Mouse (Mus musculus) mouse trophoblast stem cell (cell line): ENCODE measurements around the gene Glcci1.

Experiments
- in situ Hi-C, 2 experiments: fragments of 300-500 bp; cut with MseI, MboI; formaldehyde crosslinking; loops; 2 replicates in 1 of 2; 3 replicates in 1 of 2; pipeline ENCODE4 v1.15.1; 2025

Gene Glcci1

GRCm38 (mm10) chr6:8509551-8509950, at the start of gene Glcci1:
Gene Glcci1 (plus strand): TSS chr6:8509600.
- in situ Hi-C loops = no loop called here

DNA sequence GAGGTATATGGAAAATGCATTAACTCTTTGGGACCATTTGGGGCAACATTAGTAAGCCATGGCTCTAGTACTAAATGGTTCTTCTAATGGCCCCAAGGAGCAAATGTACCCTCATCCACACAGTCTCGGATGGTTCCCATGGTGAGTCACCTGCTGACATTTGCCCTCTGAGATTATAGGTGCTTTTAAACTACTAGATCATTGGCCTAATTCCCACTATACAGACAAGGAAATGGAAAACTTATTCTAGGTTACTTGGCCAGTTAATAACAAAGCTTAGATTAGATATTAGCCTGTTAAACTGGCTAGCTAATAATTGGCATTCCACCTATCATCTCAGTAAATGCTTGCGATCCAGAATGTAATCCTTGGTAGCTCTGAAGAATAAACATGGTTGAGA, 47.0 kb upstream of the Glcci1 start:
- in situ Hi-C loops = no loop called here

DNA sequence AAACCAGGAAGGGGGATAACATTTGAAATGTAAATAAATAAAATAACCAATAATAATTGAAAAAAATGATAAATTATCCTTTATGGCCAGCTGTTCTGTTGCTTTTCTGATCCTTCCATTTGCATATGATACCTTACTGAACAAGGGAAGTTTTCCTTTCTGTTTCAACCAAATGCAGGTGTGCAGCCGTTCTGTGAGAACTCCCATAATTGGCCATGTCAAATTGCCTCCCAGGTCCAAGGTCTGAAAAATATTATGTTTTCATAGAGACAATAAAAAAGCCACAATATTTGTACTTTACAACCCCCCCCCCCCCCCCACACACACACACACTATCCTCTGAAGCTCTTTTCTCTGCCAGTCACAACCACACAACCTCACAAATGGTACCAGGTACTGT, 44.0 kb upstream of the Glcci1 start:
- in situ Hi-C loops = no loop called here

DNA sequence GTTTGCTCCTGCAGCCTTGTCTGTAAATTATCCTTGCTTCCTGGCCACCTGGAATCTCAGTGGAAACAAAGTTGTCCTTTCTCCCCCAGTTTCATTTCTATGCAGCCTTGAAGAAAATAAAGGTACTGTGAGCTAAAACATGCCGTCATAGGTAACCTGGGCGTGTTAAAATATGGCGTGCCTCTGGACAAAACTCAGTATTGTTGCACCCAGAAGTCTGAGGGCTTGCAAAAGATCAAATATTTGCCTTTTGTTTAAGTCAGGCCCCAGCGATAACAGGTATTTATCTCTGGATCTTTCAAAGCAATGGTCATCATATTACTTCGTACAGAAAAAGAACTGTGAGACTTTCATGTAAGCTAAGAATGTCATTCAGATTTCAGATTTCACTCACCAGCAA, 43.4 kb upstream of the Glcci1 start:
- in situ Hi-C loops = no loop called here

GRCm38 (mm10) chr6:8467667-8468337, 41.6 kb upstream of the Glcci1 start:
- in situ Hi-C loops = no loop called here

DNA sequence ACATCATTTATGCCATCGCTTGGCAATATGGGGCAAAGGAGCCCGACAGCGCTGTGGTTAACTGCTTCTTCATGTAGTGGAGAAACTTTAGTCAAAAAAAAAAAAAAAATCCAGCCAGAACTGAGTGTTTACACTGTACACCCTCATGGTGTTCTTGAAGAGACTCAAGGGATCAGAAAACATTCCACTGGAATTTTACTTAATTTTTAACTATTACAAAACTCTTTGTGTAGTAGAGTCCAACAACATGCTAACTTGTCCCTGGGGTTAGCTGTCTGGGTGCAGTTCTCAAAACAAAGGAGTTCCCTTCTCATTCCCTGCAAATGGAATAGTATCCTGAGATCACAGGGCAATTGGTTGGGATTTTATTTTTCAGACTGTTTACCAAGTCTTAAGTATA, 39.5 kb upstream of the Glcci1 start:
- in situ Hi-C loops = no loop called here

DNA sequence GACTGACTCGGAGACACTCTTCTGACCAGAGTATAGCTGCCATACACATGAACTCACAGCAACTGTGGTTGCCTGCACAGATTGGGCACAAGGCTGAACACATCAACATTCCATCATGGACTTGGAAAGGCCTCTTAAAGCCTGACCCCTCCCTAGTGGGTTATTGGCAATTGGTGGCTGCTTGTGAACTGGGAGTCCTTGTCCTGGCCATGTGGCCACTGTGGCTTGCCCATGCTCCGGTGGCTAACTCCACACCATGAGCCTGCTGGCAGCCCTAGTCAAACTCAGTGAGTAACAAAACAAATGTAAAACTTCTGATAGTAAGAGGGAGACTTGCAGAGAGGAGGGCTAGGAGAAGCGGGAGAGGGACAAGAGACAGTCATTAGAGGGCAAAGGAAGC, 37.3 kb upstream of the Glcci1 start:
- in situ Hi-C loops = no loop called here

GRCm38 (mm10) chr6:8472915-8473314, 36.5 kb upstream of the Glcci1 start:
- in situ Hi-C loops = no loop called here

DNA sequence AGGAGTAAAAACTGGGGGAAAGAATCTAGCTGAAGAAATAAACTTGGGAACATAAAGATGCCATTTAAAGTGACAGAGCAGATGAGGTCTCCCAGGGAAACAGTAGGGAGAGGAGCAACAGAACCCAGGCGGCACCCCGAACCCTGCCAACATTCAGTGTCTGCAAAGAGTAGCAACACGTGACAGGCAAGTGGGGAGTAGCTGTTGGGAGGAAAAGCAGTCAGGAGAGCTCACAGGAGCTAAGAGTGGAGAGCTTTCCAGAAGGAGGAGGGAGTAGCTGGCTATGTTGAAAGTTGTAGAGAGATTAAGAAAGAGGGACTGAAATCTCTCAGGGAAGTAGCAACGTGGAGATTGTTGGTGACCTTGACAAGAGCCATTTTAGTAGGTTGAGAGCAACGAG, 35.9 kb upstream of the Glcci1 start:
- in situ Hi-C loops = no loop called here

- in situ Hi-C loops = no loop called here
These were observed 35.1 kb upstream of the Glcci1 start for GRCm38 (mm10) chr6:8474316-8474715.

- in situ Hi-C loops = no loop called here
These were observed 34.6 kb upstream of the Glcci1 start for GRCm38 (mm10) chr6:8474820-8475219.

DNA sequence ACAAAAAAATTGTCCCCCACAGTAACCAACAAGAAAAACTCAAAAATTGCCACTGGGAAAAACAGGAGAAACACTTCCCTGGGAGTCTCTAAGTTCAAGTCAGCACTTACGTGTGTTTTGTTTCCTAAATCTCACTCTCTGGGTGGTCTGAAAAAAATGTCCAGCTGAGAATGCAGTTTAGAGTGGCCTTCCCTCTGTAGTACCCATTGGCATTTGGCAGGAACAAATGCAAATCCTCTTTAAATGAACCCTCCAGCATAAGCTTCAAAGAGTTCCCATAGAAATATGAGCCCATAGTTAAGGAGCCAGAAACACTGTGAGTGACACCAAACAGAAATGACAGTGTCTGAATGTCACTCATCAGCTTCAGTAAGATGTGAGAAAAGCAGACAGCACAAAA, 30.2 kb upstream of the Glcci1 start:
- in situ Hi-C loops = no loop called here

GRCm38 (mm10) chr6:8484437-8485275, 24.7 kb upstream of the Glcci1 start:
- in situ Hi-C loops = no loop called here

GRCm38 (mm10) chr6:8485414-8486175, 23.8 kb upstream of the Glcci1 start:
- in situ Hi-C loops = no loop called here

DNA sequence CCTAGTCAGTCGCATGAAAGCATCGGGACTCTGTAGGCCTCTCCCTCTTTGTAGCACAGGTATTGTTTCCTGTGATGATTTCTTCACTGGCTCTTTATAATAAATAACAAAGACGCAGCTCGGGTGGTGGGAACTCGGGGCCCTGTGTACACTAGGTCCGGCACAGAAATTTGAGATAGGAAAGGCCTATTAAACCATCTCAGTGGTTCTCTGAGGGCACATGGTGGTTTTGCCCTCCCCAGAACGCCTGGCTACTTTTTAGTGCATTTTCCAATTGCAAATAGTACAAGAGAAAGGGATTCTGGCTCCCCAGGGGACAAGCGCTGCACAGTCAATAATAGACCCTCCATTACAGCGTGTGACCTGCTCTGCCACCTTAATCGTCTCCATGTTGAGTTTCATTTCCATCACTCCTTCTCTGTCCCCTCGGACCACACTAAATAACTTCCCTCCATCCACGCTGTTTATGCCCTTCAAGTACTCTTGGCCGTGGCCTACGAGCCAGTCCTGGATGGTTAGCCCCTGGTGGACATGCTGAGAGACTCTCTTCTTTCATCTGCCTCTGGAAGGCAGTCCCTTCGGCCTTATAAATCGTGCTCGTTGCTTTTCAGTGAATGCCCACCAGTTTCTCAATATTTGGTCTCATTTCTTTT, 22.9 kb upstream of the Glcci1 start:
- in situ Hi-C loops = no loop called here

- in situ Hi-C loops = no loop called here
These were observed 22.2 kb upstream of the Glcci1 start for GRCm38 (mm10) chr6:8487044-8487853.

- in situ Hi-C loops = no loop called here
These were observed 21.2 kb upstream of the Glcci1 start for GRCm38 (mm10) chr6:8488249-8488648.

GRCm38 (mm10) chr6:8489266-8489665, 20.1 kb upstream of the Glcci1 start:
- in situ Hi-C loops = no loop called here

DNA sequence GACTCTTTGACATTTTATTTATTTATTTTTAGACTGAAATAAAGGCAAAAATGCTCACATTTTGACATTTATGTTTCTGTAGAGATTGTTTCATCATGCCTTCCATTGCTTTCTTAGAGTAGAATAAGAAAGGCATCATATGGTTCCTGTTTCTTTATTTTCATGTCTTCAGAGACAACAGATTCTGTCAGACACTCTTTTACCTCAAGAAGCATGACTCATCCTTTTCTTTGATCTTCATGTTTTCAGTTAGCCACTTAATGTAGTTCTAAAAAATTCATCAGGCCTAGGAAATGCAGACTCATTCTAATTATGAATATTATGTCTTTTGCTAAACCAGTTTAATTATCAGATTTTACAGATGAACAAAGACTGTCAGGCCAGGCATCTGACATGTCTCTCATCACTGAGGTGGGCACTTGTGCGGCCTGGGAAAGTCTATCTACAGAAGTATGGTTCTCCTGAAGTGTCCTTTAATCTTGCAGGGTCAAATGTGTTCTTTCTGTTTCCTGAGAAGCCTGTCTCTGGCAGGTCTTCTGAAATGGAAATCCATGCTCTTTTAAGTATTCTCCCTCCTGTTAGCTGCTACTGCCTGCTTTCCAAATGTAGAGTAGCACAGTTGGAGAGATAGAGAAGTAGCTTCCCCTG, 19.3 kb upstream of the Glcci1 start:
- in situ Hi-C loops = no loop called here

DNA sequence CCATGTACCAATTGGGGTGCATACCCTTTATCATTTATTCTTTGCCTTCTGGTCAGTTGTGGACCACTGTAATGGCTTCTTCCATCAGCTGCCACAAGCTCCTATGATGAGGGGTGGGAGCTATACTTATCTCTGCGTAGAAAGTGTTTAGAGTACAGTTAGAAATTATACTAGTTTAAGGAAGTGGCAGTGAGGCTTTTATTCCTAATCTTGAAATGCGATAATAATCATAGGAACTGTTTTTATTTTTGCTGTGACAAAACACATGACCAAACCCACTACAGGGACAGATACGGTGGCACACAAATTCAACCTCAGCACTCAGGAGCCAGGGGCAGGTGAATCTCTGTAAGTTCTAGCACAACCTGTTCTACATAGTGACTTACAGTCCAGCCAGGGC, 17.2 kb upstream of the Glcci1 start:
- in situ Hi-C loops = no loop called here
